Mouse (Mus musculus): ENCODE measurements around the gene Ccdc85b.
A peak's percentile ranks its signal among the peaks of the same experiment; 100 is the strongest.
"Not testable (repeated sequence)": the region's sequence is repeated elsewhere in the genome, so short reads cannot be mapped to it uniquely, and the experiment has no call there.

The Ccdc85b gene

GRCm38 (mm10) chr19:5457746-5458442 lies at the start of gene Ccdc85b:
Ccdc85b (minus strand) TSS chr19:5457894.
- no peak for DNase-seq (ENCODE audit: low spot score in 2 of 2)

GRCm38 (mm10) chr19:5503687-5504086 lies 46.0 kb upstream of the Ccdc85b start, which contains the start of gene 1700020D05Rik:
1700020D05Rik (minus strand) TSS chr19:5503787.
- no peak for DNase-seq (ENCODE audit: low spot score in 2 of 2)

GRCm38 (mm10) chr19:5500330-5500875 lies 42.7 kb upstream of the Ccdc85b start:
- no peak for DNase-seq (ENCODE audit: low spot score in 2 of 2)

- no peak for DNase-seq (ENCODE audit: low spot score in 2 of 2)
Measured at GRCm38 (mm10) chr19:5496052-5496370, 38.3 kb upstream of the Ccdc85b start.

GRCm38 (mm10) chr19:5495353-5496051 lies 37.8 kb upstream of the Ccdc85b start:
- no peak for DNase-seq (ENCODE audit: low spot score in 2 of 2)

- DNase-seq (ENCODE audit: low spot score in 2 of 2): no peak
Measured at GRCm38 (mm10) chr19:5494314-5494713, 36.6 kb upstream of the Ccdc85b start.

- DNase-seq (ENCODE audit: low spot score in 2 of 2): not testable (repeated sequence)
Measured at GRCm38 (mm10) chr19:5493301-5493721, 35.6 kb upstream of the Ccdc85b start.

GRCm38 (mm10) chr19:5492641-5493040 lies 34.9 kb upstream of the Ccdc85b start:
- no peak for DNase-seq (ENCODE audit: low spot score in 2 of 2)

GRCm38 (mm10) chr19:5490898-5491708 lies 33.4 kb upstream of the Ccdc85b start:
- peak; percentile 71 to 74 for DNase-seq (ENCODE audit: low spot score in 2 of 2)

- DNase-seq (ENCODE audit: low spot score in 2 of 2): peak; percentile 92 to 93
Measured at GRCm38 (mm10) chr19:5490313-5490897, 32.7 kb upstream of the Ccdc85b start, which contains the start of gene Cfl1. Cfl1 (plus strand) TSS chr19:5490455.

- DNase-seq (ENCODE audit: low spot score in 2 of 2): not testable (repeated sequence)
Measured at GRCm38 (mm10) chr19:5489721-5490120, 32.0 kb upstream of the Ccdc85b start.

- DNase-seq (ENCODE audit: low spot score in 2 of 2): peak; percentile 97 to 98
Measured at GRCm38 (mm10) chr19:5488878-5489571, 31.3 kb upstream of the Ccdc85b start.

- peak; percentile 91 for DNase-seq (ENCODE audit: low spot score in 2 of 2)
Measured at GRCm38 (mm10) chr19:5487768-5488550, 30.3 kb upstream of the Ccdc85b start, which contains the start of gene Mus81. Mus81 (minus strand) TSS chr19:5488402.

- no peak for DNase-seq (ENCODE audit: low spot score in 2 of 2)
Measured at GRCm38 (mm10) chr19:5486771-5487170, 29.1 kb upstream of the Ccdc85b start.

GRCm38 (mm10) chr19:5486286-5486685 lies 28.6 kb upstream of the Ccdc85b start:
- no peak for DNase-seq (ENCODE audit: low spot score in 2 of 2)

- no peak for DNase-seq (ENCODE audit: low spot score in 2 of 2)
Measured at GRCm38 (mm10) chr19:5485821-5486220, 28.1 kb upstream of the Ccdc85b start.

- DNase-seq (ENCODE audit: low spot score in 2 of 2): no peak
Measured at GRCm38 (mm10) chr19:5485371-5485770, 27.7 kb upstream of the Ccdc85b start.

GRCm38 (mm10) chr19:5484496-5484895 lies 26.8 kb upstream of the Ccdc85b start:
- DNase-seq (ENCODE audit: low spot score in 2 of 2): no peak

- no peak for DNase-seq (ENCODE audit: low spot score in 2 of 2)
Measured at GRCm38 (mm10) chr19:5483386-5484359, 26.0 kb upstream of the Ccdc85b start.
